Mouse (Mus musculus) cerebellum, adult 2 months (tissue): ENCODE results near the gene Plekha6.

Experiments used
- CTCF ChIP-seq: fragments of 200-500 bp; IDR thresholded peaks from 2 replicates; pipeline ENCODE4 v1.5.1; 2011; ENCODE audit warnings: low read depth, mild to moderate bottlenecking, control low read depth, low read length, moderate library complexity, borderline replicate concordance; ENCODE audit not compliant: insufficient read depth
- POLR2A ChIP-seq: fragments of 200-500 bp; IDR thresholded peaks from 2 replicates; pipeline ENCODE4 v1.6.1; 2011; ENCODE audit warnings: low read length, control low read depth, borderline replicate concordance; ENCODE audit not compliant: insufficient read depth

DNA sequence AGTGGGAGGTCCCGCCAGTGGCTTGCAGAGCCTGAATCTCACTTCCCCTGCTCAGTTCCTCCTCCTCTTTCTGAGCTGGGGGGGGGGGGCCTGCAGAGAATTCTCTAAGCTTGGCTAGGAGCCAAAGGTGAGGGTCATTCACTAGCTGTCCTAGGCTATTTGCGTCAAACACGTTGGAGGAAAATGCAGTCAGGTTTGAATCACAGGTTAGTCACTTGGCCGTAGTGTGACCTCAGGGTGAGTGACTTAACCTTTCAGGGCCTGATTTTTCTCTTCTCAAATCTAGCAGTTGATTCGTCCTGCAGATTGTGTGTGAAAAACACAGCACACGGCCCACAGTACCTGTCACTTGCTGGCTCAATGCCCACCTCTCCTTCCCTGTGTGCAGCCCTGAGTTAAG lies 106.3 kb downstream of the Plekha6 start:
- TF ChIP-seq CTCF: no peak
- TF ChIP-seq POLR2A: no peak
